Mouse (Mus musculus) forebrain, embryonic 14.5 days (tissue): ENCODE data around the gene Gm5868. TPM values are rescaled to one million over a fixed set of nuclear protein-coding genes. Genes with fewer than 3 reads are reported as not detected.
"Not testable (repeated sequence)": the region's sequence is repeated elsewhere in the genome, so short reads cannot be mapped to it uniquely, and the experiment has no call there.

Source experiments
- ATAC-seq: fragments of 200-750 bp; cut with Nextera tagmentation; 2 replicates; pipeline ENCODE4 v1.8.0; 2017; ENCODE audit warnings: mild to moderate bottlenecking, moderate library complexity
- DNase-seq: peaks from one replicate; pipeline ENCODE4 v3.0.0-alpha.2; 2015; ENCODE audit warnings: low spot score
- H3K27ac ChIP-seq: fragments of 300-500 bp; sonication (generic); 2 replicates; pipeline ENCODE4 v1.5.1; 2014; ENCODE audit warnings: low read depth, mild to moderate bottlenecking, control low read depth, low read length, moderate library complexity
- H3K27me3 ChIP-seq: fragments of 300-500 bp; sonication (generic); replicated peaks from 2 replicates; pipeline ENCODE4 v1.6.1; 2014; ENCODE audit warnings: low read length, control low read depth, mixed read lengths; ENCODE audit not compliant: control insufficient read depth, insufficient read depth
- H3K36me3 ChIP-seq: fragments of 300-500 bp; sonication (generic); 2 replicates; pipeline ENCODE4 v1.6.1; 2014; ENCODE audit warnings: low read length, control low read depth; ENCODE audit not compliant: control insufficient read depth, insufficient read depth
- H3K4me1 ChIP-seq: fragments of 300-500 bp; sonication (generic); 2 replicates; pipeline ENCODE4 v1.6.1; 2014; ENCODE audit warnings: antibody characterized with exemption, low read length, control low read depth; ENCODE audit not compliant: control insufficient read depth, insufficient read depth
- H3K4me2 ChIP-seq: fragments of 300-500 bp; sonication (generic); 2 replicates; pipeline ENCODE4 v1.6.1; 2014; ENCODE audit warnings: mild to moderate bottlenecking, control low read depth, low read length
- H3K4me3 ChIP-seq: fragments of 300-500 bp; sonication (generic); 2 replicates; pipeline ENCODE4 v1.5.1; 2014; ENCODE audit warnings: low read depth, low read length, control low read depth
- H3K9ac ChIP-seq: fragments of 300-500 bp; sonication (generic); 2 replicates; pipeline ENCODE4 v1.6.1; 2014; ENCODE audit warnings: mild to moderate bottlenecking, low read length, control low read depth, moderate library complexity
- H3K9me3 ChIP-seq: fragments of 300-500 bp; sonication (generic); replicated peaks from 2 replicates; pipeline ENCODE4 v1.6.1; 2016; ENCODE audit warnings: low read length, control low read depth, mixed read lengths; ENCODE audit not compliant: control insufficient read depth
- WGBS: fragments of 180-500 bp; shearing (Covaris S2); extraction: QIAGEN DNeasy Blood & Tissue Kit; methylation state at CpG from one replicate; pipeline ENCODE4 v1.1.7; 2014; 5-methylcytosine and 5-hydroxymethylcytosine counted together
- polyA plus RNA-seq: library from polyadenylated mRNA; unstranded; fragments of >200 nt; fragmentation: Nextera tagmentation; extraction: Ambion mirVana; gene quantifications from 2 replicates; pipeline ENCODE4 v1.2.1, GENCODE M21; 2014

Gene Gm5868
- polyA plus RNA-seq, 1 experiment from 2014 or later, result 3.8 TPM

DNA sequence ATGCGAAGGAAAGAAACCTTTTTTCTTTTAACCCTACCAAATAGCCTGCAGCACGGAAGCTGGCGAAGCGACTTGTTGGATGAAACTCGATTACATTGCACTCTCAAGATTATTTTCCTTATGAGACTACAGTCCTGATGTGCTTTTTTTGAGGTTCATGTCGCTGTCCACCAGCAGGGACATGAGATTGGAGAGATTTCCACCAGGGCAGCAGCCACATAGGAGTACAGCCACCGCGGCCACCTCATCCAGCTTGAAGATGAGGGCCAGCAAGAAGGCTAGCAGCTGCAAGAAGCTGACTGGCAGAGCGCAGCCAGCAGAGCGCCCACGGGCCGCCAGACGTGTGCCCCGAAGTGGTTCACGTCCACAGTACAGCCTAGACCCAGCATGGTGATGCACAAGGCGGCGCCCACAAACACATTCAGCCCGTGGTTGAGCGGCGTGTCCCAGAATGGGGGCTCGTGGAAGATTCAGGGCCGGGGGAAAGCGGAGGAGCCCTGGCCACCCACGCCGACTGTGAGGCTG lies 622 bp downstream of the Gm5868 start:
- not testable (repeated sequence) for H3K36me3 ChIP-seq
- 42% methylated on average over 25 of the region's 25 CpGs for WGBS

DNA sequence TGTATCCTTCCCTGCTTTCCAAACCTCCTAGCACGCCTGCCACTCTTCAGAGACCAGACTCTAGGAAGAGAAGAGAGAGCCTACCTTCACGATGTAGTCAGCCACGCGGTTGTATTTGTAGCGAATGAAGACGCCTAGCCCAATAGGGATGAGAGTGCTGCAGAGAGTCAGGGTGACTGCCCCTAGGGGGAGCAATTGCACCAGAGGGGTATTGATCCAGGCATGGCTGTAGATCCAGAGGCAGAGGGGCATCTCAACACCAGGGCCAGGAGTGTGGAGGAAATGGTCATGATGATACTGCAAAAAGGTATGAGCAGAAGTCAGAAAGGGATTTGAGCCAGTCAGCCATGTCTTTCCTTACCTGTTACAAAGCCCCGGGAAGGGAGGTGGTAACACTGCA lies 1.2 kb downstream of the Gm5868 start:
- ATAC-seq, result 0 out of 2 replicates have a peak, but pooled peaks have one; percentile 27
- not testable (repeated sequence) for DNase-seq, H3K27me3 ChIP-seq, H3K4me1 ChIP-seq, H3K36me3 ChIP-seq, H3K9me3 ChIP-seq, H3K4me3 ChIP-seq, H3K27ac ChIP-seq, H3K4me2 ChIP-seq, H3K9ac ChIP-seq
- 53% methylated on average over 7 of the region's 7 CpGs for WGBS

More for the DNA sequence above, 622 bp downstream of the Gm5868 start:
- H3K4me1 ChIP-seq, H3K27ac ChIP-seq, H3K27me3 ChIP-seq, H3K9me3 ChIP-seq, DNase-seq: not testable (repeated sequence)
- Histone ChIP-seq H3K4me2 (peak overlapping the region; percentile 54), H3K4me3 (peak overlapping the region; percentile 32), H3K9ac (peak overlapping the region; percentile 32; the same call in 1 of the 2 replicates)
- ATAC-seq, result peak; percentile 69

DNA sequence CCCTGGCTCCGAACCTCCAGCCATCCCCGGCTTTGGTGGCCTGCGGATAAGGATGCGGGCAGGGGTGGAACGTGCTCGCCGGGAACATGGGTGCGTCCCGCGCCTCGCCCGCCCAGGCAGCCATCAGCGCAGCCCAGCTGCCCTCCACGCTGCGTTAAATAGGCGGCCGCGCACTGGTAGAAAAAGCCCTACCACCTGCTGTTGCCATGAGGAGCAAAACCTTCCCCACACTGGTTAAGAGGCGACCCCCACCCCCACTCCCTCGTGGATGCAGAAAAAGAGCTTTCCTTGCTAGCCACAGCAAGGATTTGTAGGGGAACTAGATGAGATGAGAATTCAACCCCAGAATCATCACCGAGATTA lies 6.4 kb downstream of the Gm5868 start, which contains the start of gene Zar1:
TSS of gene Zar1 (minus strand) at position 285 of the 363 bp plus-strand sequence.
- 22% methylated on average over 16 of the region's 21 CpGs for WGBS

DNA sequence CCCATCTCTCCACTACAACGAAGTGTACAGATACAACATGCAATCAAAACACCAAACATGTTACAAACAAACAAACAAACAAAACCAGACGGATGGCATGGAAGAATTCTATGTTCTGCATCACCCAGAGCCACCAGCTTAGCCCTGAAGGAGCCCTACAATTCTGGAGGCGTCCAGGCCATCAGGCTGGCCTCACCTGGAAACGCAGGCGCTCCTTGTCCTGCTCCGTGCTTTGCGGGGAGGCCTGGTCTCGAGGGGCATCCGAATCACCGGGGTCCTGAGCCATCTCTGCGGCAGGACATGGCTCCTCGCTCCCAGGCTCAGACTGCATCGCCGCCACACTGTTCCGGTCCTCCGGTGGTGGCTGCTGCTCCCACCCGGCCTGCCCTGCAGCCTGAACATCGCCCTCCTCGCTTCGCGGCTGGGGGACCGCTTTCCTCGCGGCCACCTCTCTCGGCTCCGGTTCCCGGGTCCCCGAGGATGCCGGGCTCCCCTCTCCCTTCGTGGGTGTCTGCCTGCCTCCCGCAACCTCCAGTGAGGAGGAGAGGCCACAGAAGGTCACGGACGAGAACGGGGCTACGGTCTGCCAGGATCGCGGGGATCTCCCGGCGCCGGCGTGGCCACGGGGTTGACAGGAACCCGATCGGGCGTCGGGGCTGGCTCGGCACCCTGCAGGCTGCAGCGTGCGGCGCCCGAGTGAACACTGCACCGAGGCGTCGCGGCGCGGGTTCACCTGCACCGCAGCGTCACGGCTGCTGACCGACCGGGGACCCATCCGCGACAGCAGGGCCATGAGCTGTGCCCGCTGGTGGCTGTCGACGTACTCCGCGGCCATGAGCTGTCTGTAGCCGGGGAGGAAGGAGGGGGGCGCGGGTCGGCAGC lies 7.0 kb downstream of the Gm5868 start:
- not testable (repeated sequence) for H3K27me3 ChIP-seq, H3K36me3 ChIP-seq, H3K4me1 ChIP-seq, H3K9me3 ChIP-seq, H3K27ac ChIP-seq
- peak overlapping the region; percentile 66 for H3K4me2 ChIP-seq
- peak overlapping the region; percentile 60 for H3K9ac ChIP-seq
- H3K4me3 ChIP-seq, result peak overlapping the region; percentile 37
- peak; percentile 9 for DNase-seq
- peak; percentile 80 for ATAC-seq
- 6% methylated on average over 48 of the region's 73 CpGs for WGBS

More for the DNA sequence above, 6.4 kb downstream of the Gm5868 start, which contains the start of gene Zar1:
- Histone ChIP-seq H3K9ac (peak within 1 kb of the TSS; percentile 60), H3K4me3 (peak within 1 kb of the TSS; percentile 37), H3K4me2 (peak within 1 kb of the TSS; percentile 66)
- not testable (repeated sequence) for H3K27me3 ChIP-seq, H3K27ac ChIP-seq, H3K4me1 ChIP-seq, H3K9me3 ChIP-seq, H3K36me3 ChIP-seq
- DNase-seq (peak; percentile 21), ATAC-seq (peak; percentile 72)

DNA sequence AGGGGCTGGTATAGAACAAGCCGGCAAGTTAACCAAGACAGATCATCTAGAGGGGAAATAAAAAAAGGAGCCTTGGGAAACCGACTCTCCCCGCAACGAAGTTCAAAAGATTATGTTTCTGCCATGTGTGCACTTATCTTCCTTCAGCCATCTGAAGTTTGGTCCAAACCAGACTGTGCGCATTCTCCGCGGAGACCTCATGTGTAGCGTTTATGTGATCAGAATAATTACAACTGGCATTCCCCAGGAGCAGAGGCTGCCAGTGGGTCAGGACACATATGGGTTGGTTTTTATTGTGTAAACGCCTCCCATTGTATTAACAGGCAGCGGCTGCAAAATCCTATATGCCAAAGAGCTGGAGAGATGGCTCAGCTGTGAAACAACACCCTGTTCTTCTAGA lies 7.8 kb downstream of the Gm5868 start:
- peak; percentile 13 for DNase-seq
- not testable (repeated sequence) for H3K9me3 ChIP-seq, H3K4me1 ChIP-seq, H3K27ac ChIP-seq, H3K4me3 ChIP-seq, H3K9ac ChIP-seq, H3K4me2 ChIP-seq, H3K27me3 ChIP-seq, ATAC-seq, H3K36me3 ChIP-seq
- WGBS, result 53% methylated on average over 10 of the region's 10 CpGs

DNA sequence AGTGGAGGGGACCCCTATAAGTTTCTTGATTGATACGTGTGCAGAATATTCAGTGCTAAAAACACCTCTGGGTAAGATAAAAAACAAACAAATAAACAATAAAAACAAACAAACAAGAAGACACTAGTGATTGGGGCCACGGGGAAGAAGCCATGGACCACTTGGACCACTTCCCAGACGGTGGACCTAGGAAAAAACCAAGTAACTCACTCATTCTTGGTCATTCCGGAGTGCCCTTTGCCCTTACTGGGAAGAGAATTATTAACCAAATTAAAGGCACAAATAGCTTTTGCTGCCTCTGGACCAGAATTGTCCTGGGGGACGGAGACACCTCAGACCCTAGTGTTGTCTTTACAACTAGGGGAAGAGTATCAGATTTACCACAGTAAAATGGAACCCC lies 21.7 kb downstream of the Gm5868 start:
- DNase-seq (no peak), ATAC-seq (no peak)
- 90% methylated on average over 5 of the region's 5 CpGs for WGBS
- Histone ChIP-seq H3K9ac (no peak overlapping the region), H3K4me1 (no peaks in the 10 kb centered on the region), H3K36me3 (no peaks in the 10 kb centered on the region), H3K27ac (no peak overlapping the region), H3K4me3 (no peak overlapping the region), H3K9me3 (no peaks in the 10 kb centered on the region), H3K27me3 (no peaks in the 10 kb centered on the region), H3K4me2 (no peak overlapping the region)

DNA sequence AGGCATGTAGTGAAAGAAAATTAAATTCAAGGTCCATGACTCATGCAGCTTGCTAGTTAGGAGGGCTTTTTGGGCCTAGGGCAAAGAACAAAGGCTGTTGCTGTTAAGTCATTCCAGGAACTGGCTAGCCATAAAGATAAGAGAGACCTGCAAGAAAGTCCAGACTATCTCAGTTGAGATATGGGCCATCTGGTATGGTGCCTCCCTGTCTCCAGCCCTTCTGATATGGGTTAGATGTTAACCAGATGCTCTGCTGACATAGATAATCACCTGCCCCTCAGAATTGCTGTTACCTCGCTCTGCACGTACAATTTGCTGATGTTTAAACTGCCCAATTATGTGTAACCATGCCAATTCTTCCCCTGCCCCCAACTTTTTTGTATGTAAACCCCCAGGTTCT lies 24.2 kb downstream of the Gm5868 start:
- WGBS, result 100% methylated on average over 2 of the region's 2 CpGs
- not testable (repeated sequence) for H3K9me3 ChIP-seq, H3K27me3 ChIP-seq, H3K4me2 ChIP-seq, H3K4me3 ChIP-seq, H3K27ac ChIP-seq, H3K4me1 ChIP-seq, ATAC-seq, DNase-seq, H3K36me3 ChIP-seq, H3K9ac ChIP-seq

DNA sequence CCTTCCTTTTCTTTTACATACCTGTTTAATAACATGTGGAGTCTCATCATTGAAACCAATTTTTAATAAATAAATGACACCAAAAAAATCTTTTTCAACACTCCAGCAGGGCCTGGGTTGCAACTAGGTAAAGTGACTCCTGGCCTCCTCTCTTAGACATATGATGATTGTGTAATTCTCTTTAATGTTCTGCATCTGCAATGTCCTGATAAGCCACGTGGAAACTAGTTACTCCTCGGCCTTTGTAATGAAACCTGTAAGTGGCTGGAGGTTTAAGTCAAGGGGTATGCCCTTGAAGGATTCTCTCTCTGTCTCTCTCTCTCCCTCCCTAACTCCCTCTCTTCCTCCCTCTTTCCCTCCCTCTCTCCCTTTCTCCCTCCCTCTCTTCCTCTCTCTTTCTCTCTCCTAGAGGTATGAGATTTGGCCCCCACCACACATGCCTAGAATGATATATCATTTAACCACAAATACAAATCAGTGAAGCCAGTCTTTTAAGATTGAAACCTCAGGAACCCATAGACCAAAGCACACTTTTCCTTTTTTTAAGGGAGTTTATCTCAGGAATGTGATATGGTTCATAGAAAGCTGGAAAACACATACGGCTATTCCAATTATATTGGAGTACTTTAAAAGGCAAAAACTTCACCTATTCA lies 26.2 kb downstream of the Gm5868 start:
- Histone ChIP-seq H3K9me3 (no peaks in the 10 kb centered on the region), H3K27ac (no peak overlapping the region)
- WGBS, result 83% methylated on average over 3 of the region's 3 CpGs

More for the DNA sequence above, 26.2 kb downstream of the Gm5868 start:
- Histone ChIP-seq H3K9ac (no peak overlapping the region), H3K36me3 (0 out of 2 replicates have a peak, but pooled peaks cover 3% of the 10 kb centered on the region), H3K4me3 (no peak overlapping the region), H3K4me2 (no peak overlapping the region), H3K27me3 (no peaks in the 10 kb centered on the region), H3K4me1 (peaks cover 4% of the 10 kb centered on the region)
- no peak for ATAC-seq
- DNase-seq, result no peak
